Mouse (Mus musculus) hindbrain, embryonic 15.5 days (tissue): ENCODE data around the gene Olfr808. TPM values are rescaled to one million over a fixed set of nuclear protein-coding genes. Genes with fewer than 3 reads are reported as not detected.

ENCODE experiments used
- ATAC-seq: fragments of 200-750 bp; cut with Nextera tagmentation; 2 replicates; pipeline ENCODE4 v1.8.0; 2017; ENCODE audit warnings: low read depth, moderate number of reproducible peaks, moderate TSS enrichment; ENCODE audit not compliant: low FRiP score
- H3K27ac ChIP-seq: fragments of 300-500 bp; sonication (generic); replicated peaks from 2 replicates; pipeline ENCODE4 v1.5.1; 2015; ENCODE audit warnings: mild to moderate bottlenecking, inconsistent platforms
- H3K27me3 ChIP-seq: fragments of 300-500 bp; sonication (generic); 2 replicates; pipeline ENCODE4 v1.6.1; 2015; ENCODE audit warnings: control low read depth, inconsistent platforms
- H3K36me3 ChIP-seq: fragments of 300-500 bp; sonication (generic); 2 replicates; pipeline ENCODE4 v1.6.1; 2015; ENCODE audit warnings: control low read depth, inconsistent platforms
- H3K4me1 ChIP-seq: fragments of 300-500 bp; sonication (generic); replicated peaks from 2 replicates; pipeline ENCODE4 v1.6.1; 2015; ENCODE audit warnings: control low read depth, inconsistent platforms
- H3K4me2 ChIP-seq: fragments of 300-500 bp; sonication (generic); 2 replicates; pipeline ENCODE4 v1.6.1; 2015; ENCODE audit warnings: moderate library complexity, mild to moderate bottlenecking, inconsistent platforms
- H3K4me3 ChIP-seq: fragments of 300-500 bp; sonication (generic); 2 replicates; pipeline ENCODE4 v1.5.1; 2015; ENCODE audit warnings: mild to moderate bottlenecking, inconsistent platforms
- H3K9ac ChIP-seq: fragments of 300-500 bp; sonication (generic); 2 replicates; pipeline ENCODE4 v1.6.1; 2015; ENCODE audit warnings: inconsistent platforms
- H3K9me3 ChIP-seq: fragments of 300-500 bp; sonication (generic); 2 replicates; pipeline ENCODE4 v1.6.1; 2016; ENCODE audit warnings: control low read depth, inconsistent platforms
- WGBS: fragments of 180-500 bp; shearing (Covaris S2); methylation state at CpG from one replicate; pipeline ENCODE4 v1.1.7; 2015; 5-methylcytosine and 5-hydroxymethylcytosine counted together
- microRNA-seq: library from miRNA; unstranded; fragments of <30 nt; microRNA quantifications from one replicate; pipeline ENCODE4, GENCODE M21; 2016
- polyA plus RNA-seq: library from polyadenylated mRNA; unstranded; fragments of >200 nt; fragmentation: Nextera tagmentation; extraction: Ambion mirVana; gene quantifications from 2 replicates; pipeline ENCODE4 v1.2.1, GENCODE M21; 2015

Olfr808 gene
- not detected in 2 replicates for polyA plus RNA-seq

GRCm38 (mm10) chr10:129765182-129765581, at the start of gene Olfr808:
Gene Olfr808, plus strand, starts transcription at chr10:129765482.
- no peaks in the 10 kb centered on the region for H3K27me3 ChIP-seq
- no peaks in the 10 kb centered on the region for H3K36me3 ChIP-seq
- WGBS, result 89% methylated on average over 1 of the region's 1 CpGs
- no peak for ATAC-seq
- H3K4me2 ChIP-seq, result no peak within 1 kb of the TSS
- no peak within 1 kb of the TSS for H3K4me3 ChIP-seq
- H3K9me3 ChIP-seq, result no peaks in the 10 kb centered on the region
- H3K9ac ChIP-seq, result no peak within 1 kb of the TSS
- H3K27ac ChIP-seq, result no peak within 1 kb of the TSS
- no peaks in the 10 kb centered on the region for H3K4me1 ChIP-seq

- no peak for ATAC-seq
- no peak within 1 kb of the TSS for H3K4me2 ChIP-seq
- H3K4me3 ChIP-seq, result no peak within 1 kb of the TSS
- no peaks in the 10 kb centered on the region for H3K4me1 ChIP-seq
- H3K27ac ChIP-seq, result no peak within 1 kb of the TSS
- no peaks in the 10 kb centered on the region for H3K27me3 ChIP-seq
- 89% methylated on average over 2 of the region's 2 CpGs for WGBS
- no peaks in the 10 kb centered on the region for H3K36me3 ChIP-seq
- no peaks in the 10 kb centered on the region for H3K9me3 ChIP-seq
- H3K9ac ChIP-seq, result no peak within 1 kb of the TSS
These were observed 36.0 kb upstream of the Olfr808 start, which contains the start of gene Olfr805 for GRCm38 (mm10) chr10:129729275-129729674. Gene Olfr805, minus strand, starts transcription at chr10:129729375.

- H3K4me1 ChIP-seq, result no peaks in the 10 kb centered on the region
- no peaks in the 10 kb centered on the region for H3K36me3 ChIP-seq
- no peak within 1 kb of the TSS for H3K9ac ChIP-seq
- no peak within 1 kb of the TSS for H3K4me2 ChIP-seq
- H3K4me3 ChIP-seq, result no peak within 1 kb of the TSS
- no peak for ATAC-seq
- H3K27ac ChIP-seq, result no peak within 1 kb of the TSS
- H3K9me3 ChIP-seq, result no peaks in the 10 kb centered on the region
- no peaks in the 10 kb centered on the region for H3K27me3 ChIP-seq
These were observed 23.5 kb upstream of the Olfr808 start, which contains the start of gene Olfr806 for GRCm38 (mm10) chr10:129741821-129742220. Gene Olfr806, minus strand, starts transcription at chr10:129741921.

GRCm38 (mm10) chr10:129757693-129758092, 7.6 kb upstream of the Olfr808 start, which contains the start of gene Olfr807:
Gene Olfr807, minus strand, starts transcription at chr10:129757793.
- WGBS, result 91% methylated on average over 1 of the region's 1 CpGs
- H3K4me3 ChIP-seq, result no peak within 1 kb of the TSS
- H3K9me3 ChIP-seq, result no peaks in the 10 kb centered on the region
- no peak for ATAC-seq
- H3K4me2 ChIP-seq, result no peak within 1 kb of the TSS
- no peak within 1 kb of the TSS for H3K9ac ChIP-seq
- H3K4me1 ChIP-seq, result no peaks in the 10 kb centered on the region
- H3K27ac ChIP-seq, result no peak within 1 kb of the TSS
- H3K36me3 ChIP-seq, result no peaks in the 10 kb centered on the region
- no peaks in the 10 kb centered on the region for H3K27me3 ChIP-seq

- Histone ChIP-seq H3K27ac (no peak within 1 kb of the TSS), H3K9me3 (no peaks in the 10 kb centered on the region), H3K27me3 (no peaks in the 10 kb centered on the region), H3K4me2 (no peak within 1 kb of the TSS), H3K4me1 (no peaks in the 10 kb centered on the region), H3K9ac (no peak within 1 kb of the TSS), H3K36me3 (no peaks in the 10 kb centered on the region), H3K4me3 (no peak within 1 kb of the TSS)
- ATAC-seq, result no peak
These were observed 9.1 kb downstream of the Olfr808 start, which contains the start of gene Olfr809 for GRCm38 (mm10) chr10:129774338-129774737. Gene Olfr809, plus strand, starts transcription at chr10:129774638.

GRCm38 (mm10) chr10:129778123-129778522, 12.8 kb downstream of the Olfr808 start:
- Histone ChIP-seq H3K27me3 (no peaks in the 10 kb centered on the region), H3K4me1 (no peaks in the 10 kb centered on the region), H3K4me3 (no peak overlapping the region), H3K36me3 (no peaks in the 10 kb centered on the region), H3K9me3 (no peaks in the 10 kb centered on the region), H3K27ac (no peak overlapping the region), H3K9ac (no peak overlapping the region), H3K4me2 (no peak overlapping the region)
- no peak for ATAC-seq

GRCm38 (mm10) chr10:129794817-129795216, 29.5 kb downstream of the Olfr808 start, which contains the start of gene Olfr810:
Gene Olfr810, minus strand, starts transcription at chr10:129794917.
- Histone ChIP-seq H3K27ac (no peak within 1 kb of the TSS), H3K4me1 (no peaks in the 10 kb centered on the region), H3K9ac (no peak within 1 kb of the TSS), H3K4me2 (no peak within 1 kb of the TSS), H3K4me3 (no peak within 1 kb of the TSS), H3K9me3 (no peaks in the 10 kb centered on the region), H3K36me3 (no peaks in the 10 kb centered on the region), H3K27me3 (no peaks in the 10 kb centered on the region)
- no peak for ATAC-seq

GRCm38 (mm10) chr10:129804296-129804695, 39.0 kb downstream of the Olfr808 start, which contains the start of gene Olfr811:
Gene Olfr811, minus strand, starts transcription at chr10:129804396.
- H3K36me3 ChIP-seq, result no peaks in the 10 kb centered on the region

More at GRCm38 (mm10) chr10:129804296-129804695, 39.0 kb downstream of the Olfr808 start, which contains the start of gene Olfr811:
- Histone ChIP-seq H3K27me3 (no peaks in the 10 kb centered on the region), H3K4me1 (no peaks in the 10 kb centered on the region), H3K4me2 (no peak within 1 kb of the TSS), H3K9me3 (no peaks in the 10 kb centered on the region), H3K4me3 (no peak within 1 kb of the TSS), H3K9ac (no peak within 1 kb of the TSS), H3K27ac (no peak within 1 kb of the TSS)
- ATAC-seq, result no peak
- WGBS, result 85% methylated on average over 4 of the region's 4 CpGs

Small RNAs within 50 kb of the gene (microRNA-seq; reads per million reads assigned to microRNA genes)
- gene Gm24485, result not detected

Other genes with a start within 250 kb of the Olfr808 start
- not detected in 2 replicates for gene Olfr791, start 243.7 kb upstream of the Olfr808 start, polyA plus RNA-seq
- not detected in 2 replicates for gene Olfr792, start 226.3 kb upstream of the Olfr808 start, polyA plus RNA-seq
- gene Olfr794, start 197.8 kb upstream of the Olfr808 start, polyA plus RNA-seq, result not detected in 2 replicates
- gene Olfr796, start 152.9 kb upstream of the Olfr808 start, polyA plus RNA-seq, result not detected in 2 replicates
- not detected in 2 replicates for gene Olfr798, start 137.5 kb upstream of the Olfr808 start, polyA plus RNA-seq
- not detected in 2 replicates for gene Olfr799, start 128.0 kb upstream of the Olfr808 start, polyA plus RNA-seq
- not detected in 2 replicates for gene Olfr800, start 107.8 kb upstream of the Olfr808 start, polyA plus RNA-seq
- gene Olfr801, start 91.6 kb upstream of the Olfr808 start, polyA plus RNA-seq, result not detected in 2 replicates
- 0.04 TPM in 1 of 2 replicates, not detected in the other for gene Olfr802, start 77.3 kb upstream of the Olfr808 start, polyA plus RNA-seq
- not detected in 2 replicates for gene Olfr803, start 71.2 kb upstream of the Olfr808 start, polyA plus RNA-seq
- not detected in 2 replicates for gene Olfr804, start 62.3 kb upstream of the Olfr808 start, polyA plus RNA-seq
- not detected in 2 replicates for gene Olfr805, start 36.1 kb upstream of the Olfr808 start, polyA plus RNA-seq
- not detected in 2 replicates for gene Olfr806, start 23.6 kb upstream of the Olfr808 start, polyA plus RNA-seq
- not detected in 2 replicates for gene Olfr807, start 7.7 kb upstream of the Olfr808 start, polyA plus RNA-seq
- gene Olfr809, start 9.2 kb downstream of the Olfr808 start, polyA plus RNA-seq, result not detected in 2 replicates
- not detected in 2 replicates for gene Olfr810, start 29.4 kb downstream of the Olfr808 start, polyA plus RNA-seq
- gene Olfr811, start 38.9 kb downstream of the Olfr808 start, polyA plus RNA-seq, result not detected in 2 replicates
- gene Olfr812, start 80.6 kb downstream of the Olfr808 start, polyA plus RNA-seq, result not detected in 2 replicates
- not detected in 2 replicates for gene Olfr813, start 89.9 kb downstream of the Olfr808 start, polyA plus RNA-seq
- gene Olfr814, start 114.4 kb downstream of the Olfr808 start, polyA plus RNA-seq, result not detected in 2 replicates
- not detected in 2 replicates for gene Olfr815, start 140.4 kb downstream of the Olfr808 start, polyA plus RNA-seq
- gene Olfr816, start 150.1 kb downstream of the Olfr808 start, polyA plus RNA-seq, result not detected in 2 replicates
- not detected in 2 replicates for gene Olfr818, start 183.6 kb downstream of the Olfr808 start, polyA plus RNA-seq
- gene Olfr819, start 201.8 kb downstream of the Olfr808 start, polyA plus RNA-seq, result not detected in 2 replicates
- gene Olfr247, start 210.7 kb downstream of the Olfr808 start, polyA plus RNA-seq, result not detected in 2 replicates
- not detected in 2 replicates for gene Gm10310, start 219.6 kb downstream of the Olfr808 start, polyA plus RNA-seq
- not detected in 2 replicates for gene Olfr820, start 247.1 kb downstream of the Olfr808 start, polyA plus RNA-seq